Mouse (Mus musculus) neural tube, embryonic 11.5 days (tissue): Measurements from ENCODE around the gene Wnk4. TPM values are rescaled to one million over a fixed set of nuclear protein-coding genes. Genes with fewer than 3 reads are reported as not detected.

Experiments used
- ATAC-seq: fragments of 200-750 bp; cut with Nextera tagmentation; 2 replicates; pipeline ENCODE4 v1.8.0; 2017; ENCODE audit warnings: moderate number of reproducible peaks, mild to moderate bottlenecking, moderate TSS enrichment, moderate library complexity; ENCODE audit not compliant: insufficient read depth, low FRiP score, low TSS enrichment
- DNase-seq: peaks from one replicate; pipeline ENCODE4 v3.0.0-alpha.2; 2015; ENCODE audit warnings: low spot score
- H3K27ac ChIP-seq: fragments of 300-500 bp; sonication (generic); 2 replicates; pipeline ENCODE4 v1.5.1; 2014; ENCODE audit warnings: low read depth, mild to moderate bottlenecking, low read length
- H3K27me3 ChIP-seq: fragments of 300-500 bp; sonication (generic); 2 replicates; pipeline ENCODE4 v1.6.1; 2014; ENCODE audit warnings: mild to moderate bottlenecking, low read length, mixed read lengths; ENCODE audit not compliant: control insufficient read depth, insufficient read depth
- H3K36me3 ChIP-seq: fragments of 300-500 bp; sonication (generic); 2 replicates; pipeline ENCODE4 v1.6.1; 2014; ENCODE audit warnings: mild to moderate bottlenecking, low read length, moderate library complexity, mixed read lengths; ENCODE audit not compliant: control insufficient read depth, insufficient read depth
- H3K4me1 ChIP-seq: fragments of 300-500 bp; sonication (generic); 2 replicates; pipeline ENCODE4 v1.6.1; 2014; ENCODE audit warnings: low read length, mixed read lengths; ENCODE audit not compliant: control insufficient read depth, insufficient read depth
- H3K4me2 ChIP-seq: fragments of 300-500 bp; sonication (generic); 2 replicates; pipeline ENCODE4 v1.6.1; 2014; ENCODE audit warnings: low read depth, mild to moderate bottlenecking, moderate library complexity
- H3K4me3 ChIP-seq: fragments of 300-500 bp; sonication (generic); 2 replicates; pipeline ENCODE4 v1.5.1; 2014; ENCODE audit warnings: low read depth, low read length
- H3K9ac ChIP-seq: fragments of 300-500 bp; sonication (generic); 2 replicates; pipeline ENCODE4 v1.6.1; 2014; ENCODE audit warnings: mild to moderate bottlenecking, low read length
- H3K9me3 ChIP-seq: fragments of 300-500 bp; sonication (generic); 2 replicates; pipeline ENCODE4 v1.6.1; 2016; ENCODE audit warnings: low read length; ENCODE audit not compliant: control insufficient read depth
- WGBS: fragments of 180-500 bp; shearing (Covaris S2); extraction: QIAGEN DNeasy Blood & Tissue Kit; methylation state at CpG from one replicate; pipeline ENCODE4 v1.1.7; 2014; 5-methylcytosine and 5-hydroxymethylcytosine counted together
- polyA plus RNA-seq: library from polyadenylated mRNA; unstranded; fragments of >200 nt; fragmentation: Nextera tagmentation; extraction: Ambion mirVana; gene quantifications from 2 replicates; pipeline ENCODE4 v1.2.1, GENCODE M21; 2014

The Wnk4 gene
- polyA plus RNA-seq, 1 experiment from 2014 or later, result 7.6 TPM

DNA sequence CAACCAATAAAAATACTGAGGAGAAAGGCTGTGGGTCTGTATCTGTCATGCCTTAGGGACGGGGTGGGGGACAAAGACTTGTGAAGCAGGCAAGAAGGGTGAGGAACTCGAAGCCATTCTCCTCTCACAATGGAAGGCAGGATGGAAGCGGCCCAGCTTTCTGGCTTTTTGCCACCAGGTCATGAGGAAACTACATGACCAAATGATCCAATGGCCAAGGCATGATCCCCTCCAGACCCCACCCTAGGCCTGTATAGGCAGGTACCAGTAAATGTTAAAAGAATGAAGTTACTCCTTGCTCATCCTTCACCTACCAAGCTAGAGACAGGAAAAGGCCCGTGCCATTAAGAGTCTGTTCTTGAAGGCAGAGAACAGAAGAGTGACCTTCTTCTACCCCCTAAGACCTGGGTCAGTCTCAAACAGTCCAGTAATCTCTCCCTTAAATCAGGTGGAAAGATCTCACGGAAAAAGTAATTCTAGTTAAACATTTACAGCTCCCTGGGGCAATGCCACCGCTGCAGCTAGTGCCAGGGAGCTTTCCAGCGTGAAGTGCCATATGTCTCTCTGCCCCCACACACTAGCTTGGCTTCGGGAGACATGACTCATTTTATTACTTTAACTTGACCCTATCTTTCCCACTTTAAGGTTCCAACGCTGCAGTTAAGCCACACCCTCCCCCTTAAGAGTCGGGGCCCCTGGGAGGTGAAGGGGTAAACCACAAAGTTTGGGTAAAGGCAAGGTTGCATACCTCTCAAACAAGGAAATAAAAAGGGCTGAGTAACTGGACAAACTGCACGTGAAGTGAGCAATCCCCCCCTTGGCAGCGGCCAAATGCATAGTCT lies 17.2 kb downstream of the Wnk4 start:
- ATAC-seq, result no peak
- H3K4me2 ChIP-seq, result peak overlapping the region; percentile 92

DNA sequence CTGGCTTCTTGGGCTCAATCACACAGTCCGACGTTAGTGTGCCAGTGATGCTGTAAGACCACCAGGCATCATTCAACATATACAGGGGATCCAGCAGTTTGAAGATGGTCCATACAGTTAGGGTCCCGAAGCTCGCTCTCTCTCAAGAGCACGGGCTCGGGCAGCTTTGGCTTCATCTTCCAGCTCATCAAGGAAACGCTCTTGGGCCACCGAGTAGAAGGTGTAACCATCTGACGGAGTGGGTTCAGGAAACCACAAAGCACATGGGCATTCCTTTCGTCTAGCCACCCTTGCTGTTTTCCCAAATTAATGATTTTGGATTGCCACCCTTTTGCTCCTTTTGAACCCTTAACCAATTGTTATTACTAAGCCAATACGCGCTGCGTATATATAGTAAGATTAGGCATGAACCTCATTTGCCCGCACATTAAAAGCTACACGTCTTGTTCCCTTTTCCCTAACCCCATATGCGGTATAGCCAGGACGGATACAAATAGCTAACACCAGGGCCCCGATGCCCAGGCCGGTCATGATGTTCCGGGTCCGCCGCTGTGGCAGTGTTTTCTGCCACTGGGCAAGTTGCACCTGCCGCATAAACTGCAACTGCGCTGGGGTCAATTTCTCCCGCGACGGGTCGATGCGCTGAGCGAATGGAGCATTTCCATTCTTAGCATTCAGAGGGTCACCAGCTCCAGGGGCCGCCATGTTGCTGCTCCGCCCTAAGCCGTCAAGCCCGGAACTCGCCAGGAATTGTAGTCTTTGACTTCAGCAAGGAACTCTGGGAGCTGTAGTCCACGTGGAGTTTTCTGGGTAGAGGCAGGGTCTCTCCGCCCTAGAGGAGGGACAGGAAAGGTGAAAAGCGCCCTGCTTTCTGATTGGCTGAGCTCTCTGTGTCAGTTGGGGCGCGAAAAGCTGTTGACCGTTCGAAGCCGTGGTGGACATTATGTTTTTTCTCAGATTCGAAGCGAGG lies 18.1 kb downstream of the Wnk4 start, which contains the start of the genes Cntd1 and Coa3:
TSS of gene Cntd1 (plus strand) at position 790 of the 970 bp plus-strand sequence.
TSS of gene Coa3 (minus strand) at position 892 of the 970 bp plus-strand sequence.
- Histone ChIP-seq H3K27ac (no peak within 1 kb of the TSS; the same call in 1 of the 2 replicates), H3K9me3 (no peaks in the 10 kb centered on the region), H3K4me2 (peak within 1 kb of the TSS; percentile 92), H3K4me3 (peak within 1 kb of the TSS; percentile 77), H3K4me1 (peaks cover 12% of the 10 kb centered on the region), H3K36me3 (no peaks in the 10 kb centered on the region), H3K27me3 (no peaks in the 10 kb centered on the region), H3K9ac (peak within 1 kb of the TSS; percentile 77)
- ATAC-seq, result peak; percentile 95
- peak; percentile 85 for DNase-seq
- 12% methylated on average over 45 of the region's 45 CpGs for WGBS

More for the DNA sequence above, 17.2 kb downstream of the Wnk4 start:
- peaks cover 12% of the 10 kb centered on the region for H3K4me1 ChIP-seq
- no peak for DNase-seq
- WGBS, result 72% methylated on average over 12 of the region's 12 CpGs
- no peaks in the 10 kb centered on the region for H3K27me3 ChIP-seq
- H3K27ac ChIP-seq, result no peak overlapping the region
- H3K36me3 ChIP-seq, result no peaks in the 10 kb centered on the region
- H3K4me3 ChIP-seq, result peak overlapping the region; percentile 77
- peak overlapping the region; percentile 77 for H3K9ac ChIP-seq
- H3K9me3 ChIP-seq, result no peaks in the 10 kb centered on the region

DNA sequence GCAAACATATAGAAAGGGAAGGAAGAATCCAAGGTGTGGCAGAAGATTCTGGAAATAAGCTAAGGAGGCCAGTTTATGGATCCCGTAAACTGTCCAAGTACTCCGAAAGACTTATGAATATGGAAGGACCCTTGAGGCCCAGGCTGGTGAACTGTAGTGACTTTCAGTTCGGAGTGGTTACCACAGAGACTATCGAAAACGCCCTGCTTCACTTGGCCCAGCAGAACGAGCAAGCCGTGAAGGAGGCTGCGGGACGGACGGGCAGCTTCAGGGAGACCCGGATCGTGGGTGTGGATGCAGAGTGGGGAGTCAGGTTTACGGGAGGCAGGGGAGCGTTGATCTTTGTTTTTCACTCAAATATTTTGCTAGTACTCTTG lies 18.8 kb downstream of the Wnk4 start:
- peak; percentile 27; the same call in 1 of the 2 replicates for ATAC-seq
- peaks cover 12% of the 10 kb centered on the region for H3K4me1 ChIP-seq

DNA sequence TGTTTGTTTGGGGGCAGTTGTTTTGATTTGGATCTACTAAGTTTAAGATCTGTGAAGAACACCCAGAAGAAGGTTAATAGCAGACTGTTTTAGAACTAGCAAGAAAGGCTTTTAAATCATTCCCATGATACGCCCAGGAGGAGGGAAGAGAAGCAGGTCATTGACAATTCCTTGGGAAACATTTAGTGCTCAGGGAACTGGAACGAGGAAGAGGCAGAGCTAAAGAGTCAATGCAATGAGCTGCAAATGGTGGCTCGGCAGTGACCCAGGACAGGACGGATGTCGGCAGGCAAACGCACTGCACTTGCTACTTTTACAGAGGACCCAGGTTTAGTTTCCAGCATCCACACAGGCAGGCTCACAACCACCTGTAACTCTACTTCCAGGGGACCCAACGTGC lies 20.5 kb downstream of the Wnk4 start:
- H3K4me3 ChIP-seq, result no peak overlapping the region
- no peak overlapping the region for H3K27ac ChIP-seq
- 40% methylated on average over 7 of the region's 7 CpGs for WGBS
- no peak overlapping the region for H3K9ac ChIP-seq
- H3K27me3 ChIP-seq, result no peaks in the 10 kb centered on the region
- DNase-seq, result no peak
- no peak for ATAC-seq
- H3K4me2 ChIP-seq, result no peak overlapping the region
- H3K4me1 ChIP-seq, result peaks cover 12% of the 10 kb centered on the region
- no peaks in the 10 kb centered on the region for H3K9me3 ChIP-seq
- no peaks in the 10 kb centered on the region; the same call in 1 of the 2 replicates for H3K36me3 ChIP-seq

More for the DNA sequence above, 18.8 kb downstream of the Wnk4 start:
- peak overlapping the region; percentile 92 for H3K4me2 ChIP-seq
- no peak overlapping the region for H3K9ac ChIP-seq
- no peak for DNase-seq
- H3K27me3 ChIP-seq, result no peaks in the 10 kb centered on the region
- H3K27ac ChIP-seq, result no peak overlapping the region
- 64% methylated on average over 14 of the region's 14 CpGs for WGBS
- H3K9me3 ChIP-seq, result no peaks in the 10 kb centered on the region
- no peaks in the 10 kb centered on the region for H3K36me3 ChIP-seq
- H3K4me3 ChIP-seq, result peak overlapping the region; percentile 77

DNA sequence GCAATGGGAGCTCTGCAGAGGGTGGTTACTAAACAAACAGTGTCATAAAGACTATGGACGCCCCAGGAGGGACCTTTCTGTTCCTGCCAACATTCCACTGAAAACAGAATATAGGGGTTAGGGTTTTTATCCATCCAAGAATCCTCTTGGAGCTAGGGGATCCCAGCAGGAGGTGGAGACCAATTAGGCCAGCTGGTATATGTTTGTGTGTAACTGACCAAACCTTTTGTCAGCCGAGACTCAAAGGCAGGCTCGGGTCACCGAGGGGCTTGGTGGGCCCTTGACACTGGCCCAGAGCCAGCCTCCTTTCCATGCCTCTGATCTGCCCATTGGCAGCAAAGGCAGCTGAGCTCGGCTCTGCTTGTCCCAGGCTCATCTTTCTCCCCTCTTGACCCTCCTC lies 22.5 kb downstream of the Wnk4 start:
- no peak for ATAC-seq
- no peak for DNase-seq
- Histone ChIP-seq H3K9ac (no peak overlapping the region), H3K27me3 (no peaks in the 10 kb centered on the region), H3K4me2 (no peak overlapping the region), H3K36me3 (no peaks in the 10 kb centered on the region; the same call in 1 of the 2 replicates), H3K9me3 (no peaks in the 10 kb centered on the region), H3K4me3 (no peak overlapping the region), H3K4me1 (peaks cover 4% of the 10 kb centered on the region), H3K27ac (no peak overlapping the region)
- WGBS, result 27% methylated on average over 5 of the region's 5 CpGs

DNA sequence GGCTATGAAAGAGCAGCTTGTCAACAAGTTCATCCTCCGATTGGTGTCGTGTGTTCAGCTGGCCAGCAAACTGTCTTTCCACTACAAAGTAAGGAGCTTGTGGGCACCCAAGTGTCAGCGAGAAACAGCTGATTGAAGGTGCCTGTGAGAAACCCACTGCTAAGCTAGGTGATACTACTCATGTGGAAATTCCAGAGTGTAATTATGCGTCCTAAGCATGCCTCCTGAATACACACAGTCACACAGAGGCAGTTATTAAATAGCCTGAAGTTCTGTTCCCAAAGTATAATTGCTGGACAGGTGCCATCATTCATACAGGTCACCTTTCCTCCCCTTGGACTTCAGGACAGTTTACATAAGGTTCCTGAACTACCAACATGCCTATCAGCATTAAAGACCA lies 23.4 kb downstream of the Wnk4 start:
- Histone ChIP-seq H3K9ac (no peak overlapping the region), H3K27me3 (no peaks in the 10 kb centered on the region), H3K4me1 (no peaks in the 10 kb centered on the region), H3K4me2 (no peak overlapping the region), H3K9me3 (no peaks in the 10 kb centered on the region), H3K27ac (no peak overlapping the region), H3K36me3 (no peaks in the 10 kb centered on the region; the same call in 1 of the 2 replicates), H3K4me3 (no peak overlapping the region)
- WGBS, result 70% methylated on average over 4 of the region's 4 CpGs
- ATAC-seq, result no peak
- no peak for DNase-seq

DNA sequence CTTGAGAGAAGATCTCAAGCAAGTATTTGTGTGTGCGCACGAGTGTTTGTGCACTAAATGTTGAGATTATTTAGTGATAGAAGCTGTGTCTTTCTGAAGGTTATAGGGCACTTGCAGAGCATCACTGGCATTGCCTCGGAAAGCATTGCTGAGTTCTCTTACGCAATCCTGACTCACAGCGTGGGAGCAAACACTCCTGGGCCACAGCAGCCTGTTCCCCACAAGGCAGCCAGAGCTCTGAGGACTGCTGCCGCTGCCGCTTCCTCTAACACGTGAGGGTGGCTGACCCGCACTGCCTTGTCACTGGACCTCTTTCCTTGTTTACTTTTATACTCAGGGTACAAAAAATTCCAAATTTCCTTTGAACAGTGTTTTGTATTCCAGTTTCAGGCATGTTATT lies 26.9 kb downstream of the Wnk4 start:
- H3K36me3 ChIP-seq, result peaks cover 7% of the 10 kb centered on the region

DNA sequence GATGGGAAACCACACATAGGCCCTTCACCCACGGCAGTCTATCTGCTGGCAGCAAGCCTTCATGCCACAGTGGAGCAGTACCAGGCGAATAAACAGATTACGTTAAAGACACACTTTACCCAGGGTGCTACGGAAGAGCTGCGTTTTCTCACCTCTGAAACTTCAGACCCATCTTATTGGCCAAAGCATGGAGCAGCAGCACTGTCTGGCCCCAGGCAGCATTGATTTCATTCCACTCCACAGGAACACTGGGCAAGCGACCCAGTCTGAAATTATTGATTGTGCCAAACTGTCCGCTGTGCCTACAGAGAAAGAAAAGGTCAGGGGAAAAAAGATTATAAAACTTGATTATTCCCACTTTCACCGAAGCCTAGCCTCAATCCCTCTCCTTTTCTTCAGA lies 30.9 kb downstream of the Wnk4 start:
- no peaks in the 10 kb centered on the region for H3K9me3 ChIP-seq
- H3K36me3 ChIP-seq, result peaks cover 14% of the 10 kb centered on the region
- H3K27ac ChIP-seq, result no peak overlapping the region
- H3K27me3 ChIP-seq, result no peaks in the 10 kb centered on the region
- no peak overlapping the region for H3K4me3 ChIP-seq
- no peak overlapping the region for H3K9ac ChIP-seq
- no peak for DNase-seq
- H3K4me2 ChIP-seq, result no peak overlapping the region
- H3K4me1 ChIP-seq, result no peaks in the 10 kb centered on the region
- WGBS, result 93% methylated on average over 8 of the region's 8 CpGs
- ATAC-seq, result no peak

More for the DNA sequence above, 26.9 kb downstream of the Wnk4 start:
- Histone ChIP-seq H3K27ac (no peak overlapping the region), H3K4me2 (no peak overlapping the region), H3K4me3 (no peak overlapping the region), H3K27me3 (no peaks in the 10 kb centered on the region), H3K9me3 (no peaks in the 10 kb centered on the region), H3K4me1 (no peaks in the 10 kb centered on the region), H3K9ac (no peak overlapping the region)
- ATAC-seq, result no peak
- WGBS, result 88% methylated on average over 9 of the region's 9 CpGs
- DNase-seq, result no peak
